Mouse (Mus musculus) midbrain, postnatal 0 days (tissue): ENCODE measurements around the gene Gm21964. TPM values are rescaled to one million over a fixed set of nuclear protein-coding genes. Genes with fewer than 3 reads are reported as not detected.

Experiments used
- ATAC-seq: fragments of 200-750 bp; cut with Nextera tagmentation; 2 replicates; pipeline ENCODE4 v1.8.0; 2017; ENCODE audit warnings: moderate number of reproducible peaks, mild to moderate bottlenecking, moderate TSS enrichment, moderate library complexity; ENCODE audit not compliant: low FRiP score
- DNase-seq: peaks from one replicate; pipeline ENCODE4 v3.0.0-alpha.2; 2015; ENCODE audit warnings: low spot score
- H3K27ac ChIP-seq: fragments of 300-500 bp; sonication (generic); 2 replicates; pipeline ENCODE4 v1.5.1; 2014; ENCODE audit warnings: low read depth, mild to moderate bottlenecking, low read length, mixed read lengths
- H3K27me3 ChIP-seq: fragments of 300-500 bp; sonication (generic); 2 replicates; pipeline ENCODE4 v1.6.1; 2014; ENCODE audit warnings: low read length, control low read depth, mixed read lengths; ENCODE audit not compliant: insufficient read depth
- H3K36me3 ChIP-seq: fragments of 300-500 bp; sonication (generic); 2 replicates; pipeline ENCODE4 v1.6.1; 2014; ENCODE audit warnings: low read length, control low read depth, mixed read lengths; ENCODE audit not compliant: insufficient read depth
- H3K4me1 ChIP-seq: fragments of 300-500 bp; sonication (generic); 2 replicates; pipeline ENCODE4 v1.6.1; 2014; ENCODE audit warnings: mild to moderate bottlenecking, control low read depth, antibody characterized with exemption, low read length, mixed read lengths; ENCODE audit not compliant: insufficient read depth
- H3K4me2 ChIP-seq: fragments of 300-500 bp; sonication (generic); 2 replicates; pipeline ENCODE4 v1.6.1; 2014; ENCODE audit warnings: low read depth, mild to moderate bottlenecking, low read length, mixed read lengths; ENCODE audit not compliant: poor library complexity, severe bottlenecking
- H3K4me3 ChIP-seq: fragments of 300-500 bp; sonication (generic); 2 replicates; pipeline ENCODE4 v1.5.1; 2014; ENCODE audit warnings: low read depth, mild to moderate bottlenecking, low read length, moderate library complexity
- H3K9ac ChIP-seq: fragments of 300-500 bp; sonication (generic); replicated peaks from 2 replicates; pipeline ENCODE4 v1.6.1; 2014; ENCODE audit warnings: mild to moderate bottlenecking, low read length, moderate library complexity, mixed read lengths; ENCODE audit not compliant: poor library complexity, severe bottlenecking
- H3K9me3 ChIP-seq: fragments of 300-500 bp; sonication (generic); 2 replicates; pipeline ENCODE4 v1.6.1; 2016; ENCODE audit warnings: low read length, control low read depth
- CTCF ChIP-seq: IDR thresholded peaks from 2 replicates; pipeline ENCODE4 v1.5.1; 2016; ENCODE audit warnings: antibody characterized with exemption, mild to moderate bottlenecking
- WGBS: fragments of 180-500 bp; shearing (Covaris S2); extraction: QIAGEN DNeasy Blood & Tissue Kit; methylation state at CpG from one replicate; pipeline ENCODE4 v1.1.7; 2014; 5-methylcytosine and 5-hydroxymethylcytosine counted together
- polyA plus RNA-seq: library from polyadenylated mRNA; unstranded; fragments of >200 nt; fragmentation: Nextera tagmentation; extraction: Ambion mirVana; gene quantifications from 2 replicates; pipeline ENCODE4 v1.2.1, GENCODE M21; 2015
- total RNA-seq: library from RNA; depleted of rRNA; stranded (reverse); fragments of >200 nt; gene quantifications from 2 replicates; pipeline ENCODE4 v1.2.3, GENCODE M21; 2014; rRNA removed

The Gm21964 gene
- total and polyA plus RNA-seq, 2 experiments from 2014 or later: not detected

GRCm38 (mm10) chr8:110135515-110135914 is 34.5 kb downstream of the Gm21964 start:
- H3K9me3 ChIP-seq: no peaks in the 10 kb centered on the region
- H3K4me2 ChIP-seq: no peak overlapping the region
- H3K27me3 ChIP-seq: no peaks in the 10 kb centered on the region
- 51% methylated on average over 7 of the region's 7 CpGs for WGBS
- ATAC-seq (no peak), DNase-seq (peak; percentile 59)
- no peak overlapping the region for H3K4me3 ChIP-seq
- no peaks in the 10 kb centered on the region for H3K4me1 ChIP-seq
- no peak overlapping the region for H3K9ac ChIP-seq
- peak overlapping the region; percentile 43; the same call in 1 of the 2 replicates for H3K27ac ChIP-seq
- H3K36me3 ChIP-seq: no peaks in the 10 kb centered on the region
- no peak for TF ChIP-seq CTCF

- 77% methylated on average over 3 of the region's 3 CpGs for whole genome bisulfite sequencing
- TF ChIP-seq CTCF: no peak
- Histone ChIP-seq H3K27ac (no peak overlapping the region), H3K36me3 (no peaks in the 10 kb centered on the region), H3K27me3 (no peaks in the 10 kb centered on the region), H3K9ac (no peak overlapping the region), H3K4me1 (no peaks in the 10 kb centered on the region), H3K9me3 (no peaks in the 10 kb centered on the region), H3K4me2 (no peak overlapping the region), H3K4me3 (no peak overlapping the region)
- ATAC-seq: no peak
- no peak for DNase-seq
Observed at GRCm38 (mm10) chr8:110140156-110140555, 39.1 kb downstream of the Gm21964 start.

- peak; percentile 24 for DNase-seq
- WGBS: 76% methylated on average over 4 of the region's 4 CpGs
- H3K4me2 ChIP-seq: no peak overlapping the region
- H3K36me3 ChIP-seq: no peaks in the 10 kb centered on the region
- no peaks in the 10 kb centered on the region for H3K4me1 ChIP-seq
- no peak overlapping the region for H3K9ac ChIP-seq
- ATAC-seq: no peak
- no peaks in the 10 kb centered on the region for H3K27me3 ChIP-seq
- TF ChIP-seq CTCF: no peak
- no peak overlapping the region for H3K27ac ChIP-seq
- H3K4me3 ChIP-seq: no peak overlapping the region
- H3K9me3 ChIP-seq: no peaks in the 10 kb centered on the region
Observed at GRCm38 (mm10) chr8:110140770-110141169, 39.8 kb downstream of the Gm21964 start.

- H3K27ac ChIP-seq: no peak overlapping the region
- no peaks in the 10 kb centered on the region for H3K9me3 ChIP-seq
- no peaks in the 10 kb centered on the region for H3K4me1 ChIP-seq
- H3K36me3 ChIP-seq: no peaks in the 10 kb centered on the region
- no peak for ATAC-seq
- TF ChIP-seq CTCF: peak; percentile 93
- DNase-seq: peak; percentile 66
- 0% methylated on average over 4 of the region's 4 CpGs for WGBS
- H3K27me3 ChIP-seq: no peaks in the 10 kb centered on the region
- no peak overlapping the region for H3K4me2 ChIP-seq
- no peak overlapping the region for H3K4me3 ChIP-seq
- H3K9ac ChIP-seq: no peak overlapping the region
Observed at GRCm38 (mm10) chr8:110145538-110145937, 44.5 kb downstream of the Gm21964 start.

- ATAC-seq (no peak), DNase-seq (no peak)
- Histone ChIP-seq H3K27ac (no peak overlapping the region), H3K4me3 (no peak overlapping the region), H3K9me3 (no peaks in the 10 kb centered on the region), H3K4me1 (no peaks in the 10 kb centered on the region), H3K27me3 (no peaks in the 10 kb centered on the region), H3K4me2 (no peak overlapping the region), H3K36me3 (no peaks in the 10 kb centered on the region), H3K9ac (no peak overlapping the region)
- no peak for TF ChIP-seq CTCF
- WGBS: 73% methylated on average over 6 of the region's 6 CpGs
Observed at GRCm38 (mm10) chr8:110152951-110153350, 51.9 kb downstream of the Gm21964 start.

Other genes with a start within 250 kb of the Gm21964 start
- 11.6 and 14.7 TPM in 2 replicates for gene Phlpp2, start 232.7 kb upstream of the Gm21964 start, total RNA-seq
- 3.0 and 4.7 TPM in 2 replicates for gene Phlpp2, start 232.7 kb upstream of the Gm21964 start, polyA plus RNA-seq
- gene Marveld3, start 139.0 kb upstream of the Gm21964 start, total RNA-seq: 0.47 and 1.4 TPM in 2 replicates
- 1.1 and 1.6 TPM in 2 replicates for gene Marveld3, start 139.0 kb upstream of the Gm21964 start, polyA plus RNA-seq
- gene Tat, start 110.8 kb upstream of the Gm21964 start, total RNA-seq: not detected in 2 replicates
- gene Tat, start 110.8 kb upstream of the Gm21964 start, polyA plus RNA-seq: 0.14 and 0.15 TPM in 2 replicates
- not detected in 2 replicates for gene Chst4, start 61.5 kb upstream of the Gm21964 start, total RNA-seq
- gene Chst4, start 61.5 kb upstream of the Gm21964 start, polyA plus RNA-seq: not detected in 2 replicates
- gene Zfp612, start 21.5 kb upstream of the Gm21964 start, total RNA-seq: 13.6 and 15.7 TPM in 2 replicates
- 16.5 and 16.7 TPM in 2 replicates for gene Zfp612, start 21.5 kb upstream of the Gm21964 start, polyA plus RNA-seq
- not detected in 2 replicates for gene Gm17720, start 1.5 kb downstream of the Gm21964 start, total RNA-seq
- not detected in 2 replicates for gene Gm17720, start 1.5 kb downstream of the Gm21964 start, polyA plus RNA-seq
- 105 and 126 TPM in 2 replicates for gene Calb2, start 67.0 kb downstream of the Gm21964 start, total RNA-seq
- gene Calb2, start 67.0 kb downstream of the Gm21964 start, polyA plus RNA-seq: 295 and 359 TPM in 2 replicates
- gene Cmtr2, start 114.5 kb downstream of the Gm21964 start, total RNA-seq: 17.1 and 19.1 TPM in 2 replicates
- gene Cmtr2, start 114.5 kb downstream of the Gm21964 start, polyA plus RNA-seq: 7.4 and 7.7 TPM in 2 replicates
- gene Hydin, start 165.8 kb downstream of the Gm21964 start, total RNA-seq: 0.52 and 0.88 TPM in 2 replicates
- gene Hydin, start 165.8 kb downstream of the Gm21964 start, polyA plus RNA-seq: 0.37 and 0.49 TPM in 2 replicates